Mouse (Mus musculus) thymus, adult 2 months (tissue): ENCODE data around the gene Trp53i11.

ENCODE experiments used
- CTCF ChIP-seq: fragments of 200-500 bp; IDR thresholded peaks from 2 replicates; pipeline ENCODE4 v1.5.1; 2012; ENCODE audit warnings: mild to moderate bottlenecking, control low read depth, low read length, moderate library complexity, borderline replicate concordance; ENCODE audit not compliant: control insufficient read depth, poor library complexity, insufficient read depth; ENCODE audit errors: extremely low read depth
- POLR2A ChIP-seq: fragments of 200-500 bp; IDR thresholded peaks from 2 replicates; pipeline ENCODE4 v1.6.1; 2012; ENCODE audit warnings: mild to moderate bottlenecking, low read length, control low read depth, moderate library complexity; ENCODE audit not compliant: control insufficient read depth, poor library complexity, insufficient read depth; ENCODE audit errors: extremely low read depth

GRCm38 (mm10) chr2:93226606-93227595 lies 39.6 kb downstream of the Trp53i11 start:
- TF ChIP-seq CTCF (peak; percentile 82), POLR2A (no peak)
